Mouse (Mus musculus) hindbrain, embryonic 13.5 days (tissue): ENCODE measurements around the gene Tmigd3. TPM values are rescaled to one million over a fixed set of nuclear protein-coding genes. Genes with fewer than 3 reads are reported as not detected.
A peak's percentile ranks its signal among the peaks of the same experiment; 100 is the strongest.

ENCODE experiments used
- ATAC-seq: fragments of 200-750 bp; cut with Nextera tagmentation; 2 replicates; pipeline ENCODE4 v1.8.0; 2017; ENCODE audit warnings: moderate TSS enrichment; ENCODE audit not compliant: low FRiP score
- H3K27ac ChIP-seq: fragments of 300-500 bp; sonication (generic); 2 replicates; pipeline ENCODE4 v1.5.1; 2015; ENCODE audit warnings: inconsistent platforms, mild to moderate bottlenecking, moderate library complexity
- H3K27me3 ChIP-seq: fragments of 300-500 bp; sonication (generic); 2 replicates; pipeline ENCODE4 v1.6.1; 2015; ENCODE audit warnings: mild to moderate bottlenecking, inconsistent platforms
- H3K36me3 ChIP-seq: fragments of 300-500 bp; sonication (generic); 2 replicates; pipeline ENCODE4 v1.6.1; 2015; ENCODE audit warnings: mild to moderate bottlenecking, inconsistent platforms
- H3K4me1 ChIP-seq: fragments of 300-500 bp; sonication (generic); replicated peaks from 2 replicates; pipeline ENCODE4 v1.6.1; 2015; ENCODE audit warnings: inconsistent platforms
- H3K4me2 ChIP-seq: fragments of 300-500 bp; sonication (generic); 2 replicates; pipeline ENCODE4 v1.6.1; 2015; ENCODE audit warnings: inconsistent platforms, mild to moderate bottlenecking, moderate library complexity
- H3K4me3 ChIP-seq: fragments of 300-500 bp; sonication (generic); 2 replicates; pipeline ENCODE4 v1.5.1; 2015; ENCODE audit warnings: mild to moderate bottlenecking, inconsistent platforms
- H3K9ac ChIP-seq: fragments of 300-500 bp; sonication (generic); 2 replicates; pipeline ENCODE4 v1.6.1; 2015; ENCODE audit warnings: mild to moderate bottlenecking, inconsistent platforms
- H3K9me3 ChIP-seq: fragments of 300-500 bp; sonication (generic); 2 replicates; pipeline ENCODE4 v1.6.1; 2016; ENCODE audit warnings: inconsistent platforms
- WGBS: fragments of 180-500 bp; shearing (Covaris S2); methylation state at CpG from one replicate; pipeline ENCODE4 v1.1.7; 2015; 5-methylcytosine and 5-hydroxymethylcytosine counted together
- polyA plus RNA-seq: library from polyadenylated mRNA; unstranded; fragments of >200 nt; fragmentation: Nextera tagmentation; extraction: Ambion mirVana; gene quantifications from 2 replicates; pipeline ENCODE4 v1.2.1, GENCODE M21; 2015

The Tmigd3 gene
- polyA plus RNA-seq, 1 experiment from 2014 or later: not detected

- no peak overlapping the region for H3K9ac ChIP-seq
- WGBS: 94% methylated on average over 2 of the region's 2 CpGs
- no peak for ATAC-seq
These were observed 90.0 kb downstream of the Tmigd3 start for GRCm38 (mm10) chr3:105960700-105961099.

GRCm38 (mm10) chr3:105971831-105972446 is 101.2 kb downstream of the Tmigd3 start:
- ATAC-seq: no peak
- Histone ChIP-seq H3K27ac (no peak overlapping the region), H3K4me3 (no peak overlapping the region), H3K4me2 (no peak overlapping the region), H3K9me3 (no peaks in the 10 kb centered on the region), H3K27me3 (no peaks in the 10 kb centered on the region), H3K36me3 (peaks cover 36% of the 10 kb centered on the region), H3K9ac (no peak overlapping the region), H3K4me1 (no peaks in the 10 kb centered on the region)
- WGBS: 89% methylated on average over 5 of the region's 5 CpGs

More at GRCm38 (mm10) chr3:105960700-105961099, 90.0 kb downstream of the Tmigd3 start:
- H3K27ac ChIP-seq: no peak overlapping the region
- peak overlapping the region; percentile 91 for H3K4me3 ChIP-seq
- H3K4me1 ChIP-seq: peaks cover 40% of the 10 kb centered on the region
- H3K36me3 ChIP-seq: peaks cover 50% of the 10 kb centered on the region
- H3K27me3 ChIP-seq: no peaks in the 10 kb centered on the region
- H3K9me3 ChIP-seq: no peaks in the 10 kb centered on the region
- peak overlapping the region; percentile 87 for H3K4me2 ChIP-seq

GRCm38 (mm10) chr3:105973411-105973810 is 102.7 kb downstream of the Tmigd3 start, which contains the start of gene Ovgp1:
Gene Ovgp1, plus strand, starts transcription at chr3:105973711.
- Histone ChIP-seq H3K4me2 (no peak within 1 kb of the TSS), H3K4me1 (no peaks in the 10 kb centered on the region), H3K9ac (no peak within 1 kb of the TSS), H3K9me3 (no peaks in the 10 kb centered on the region), H3K27ac (no peak within 1 kb of the TSS), H3K4me3 (no peak within 1 kb of the TSS), H3K27me3 (no peaks in the 10 kb centered on the region), H3K36me3 (peaks cover 21% of the 10 kb centered on the region)
- 79% methylated on average over 3 of the region's 3 CpGs for WGBS
- ATAC-seq: no peak

Other genes starting within 250 kb of the Tmigd3 start
- gene Ddx20, start 183.3 kb upstream of the Tmigd3 start, polyA plus RNA-seq: 26.4 and 27.4 TPM in 2 replicates
- gene Inka2, start 166.3 kb upstream of the Tmigd3 start, polyA plus RNA-seq: 4.8 and 5.2 TPM in 2 replicates
- 83.1 and 88.1 TPM in 2 replicates for gene Rap1a, start 69.6 kb upstream of the Tmigd3 start, polyA plus RNA-seq
- gene Adora3, start within 50 bp of the Tmigd3 start, polyA plus RNA-seq: 0.26 and 0.30 TPM in 2 replicates
- gene I830077J02Rik, start 61.8 kb downstream of the Tmigd3 start, polyA plus RNA-seq: 0.25 and 1.1 TPM in 2 replicates
- gene Wdr77, start 88.5 kb downstream of the Tmigd3 start, polyA plus RNA-seq: 91.6 and 99.4 TPM in 2 replicates
- 538 and 544 TPM in 2 replicates for gene Atp5f1, start 89.2 kb downstream of the Tmigd3 start, polyA plus RNA-seq
- gene Ovgp1, start 102.8 kb downstream of the Tmigd3 start, polyA plus RNA-seq: 4.6 and 4.7 TPM in 2 replicates
- gene Pifo, start 143.7 kb downstream of the Tmigd3 start, polyA plus RNA-seq: 5.3 and 10.0 TPM in 2 replicates
- gene Chil5, start 161.9 kb downstream of the Tmigd3 start, polyA plus RNA-seq: not detected in 2 replicates
- gene Chia1, start 242.3 kb downstream of the Tmigd3 start, polyA plus RNA-seq: 0.60 and 1.4 TPM in 2 replicates